ENCODE assay signal across 24 mouse cellular contexts in the genomic region with DNA sequence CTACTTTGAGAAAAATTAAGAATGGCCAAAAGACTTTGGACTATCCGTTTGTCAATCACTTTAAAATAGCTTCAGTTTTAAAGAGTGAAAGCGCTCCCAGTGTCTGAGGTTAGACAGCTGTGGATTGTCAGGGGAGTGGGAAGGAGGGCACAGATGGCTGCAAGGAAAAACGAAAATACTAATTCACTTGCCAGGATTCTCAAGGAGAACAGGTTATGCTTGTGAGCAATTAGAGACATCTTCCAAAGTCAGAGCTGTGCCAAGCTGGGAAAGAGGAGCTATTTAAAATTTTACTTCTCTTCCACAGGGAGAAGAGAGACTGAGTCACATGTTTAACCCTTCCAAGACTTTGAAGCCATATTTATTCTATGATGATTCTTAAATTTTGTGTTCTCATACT.
DNase-seq lines count a peak whose midpoint lies in the region; ATAC-seq and TF ChIP-seq lines count a peak whose summit lies in the region.
"Had no signal": no experiment of that assay in that cellular context is flagged by ENCODE, and none has a peak within 500 bp of the region (broad histone marks: within the 10 kb centered on the region; RNA-seq: fewer than 3 reads in every experiment).

No protein-coding gene starts in this region.

- no peak overlapping the region for H3K27ac ChIP-seq in forebrain, embryonic 16.5 days (ENCODE audit: low read length)
- no peak overlapping the region for H3K27ac ChIP-seq in forebrain, embryonic 11.5 days (ENCODE audit: low read depth, low read length)
- no peak overlapping the region for H3K27ac ChIP-seq in thymus, adult 2 months (ENCODE audit: control insufficient read depth, insufficient read depth, low read length)
- H3K27ac ChIP-seq: embryonic facial prominence, embryonic 15.5 days; heart, adult 2 months; heart, embryonic 15.5 days; limb, embryonic 10.5 days; midbrain, embryonic 13.5 days; neural tube, embryonic 13.5 days had no signal

- H3K4me1 ChIP-seq in forebrain, embryonic 16.5 days (replicated peaks; ENCODE audit: control insufficient read depth, insufficient read depth, low read length) = no peaks in the 10 kb centered on the region
- H3K4me1 ChIP-seq in forebrain, embryonic 11.5 days (replicated peaks; ENCODE audit: control insufficient read depth, insufficient read depth, low read length) = no peaks in the 10 kb centered on the region
- no peaks in the 10 kb centered on the region for H3K4me1 ChIP-seq in thymus, adult 2 months (replicated peaks; ENCODE audit: control insufficient read depth, insufficient read depth, low read length)
- H3K4me1 ChIP-seq: embryonic facial prominence, embryonic 15.5 days; heart, embryonic 15.5 days; limb, embryonic 10.5 days; midbrain, embryonic 13.5 days; neural tube, embryonic 13.5 days had no signal

- H3K4me2 ChIP-seq in forebrain, embryonic 16.5 days (ENCODE audit: low read length) = no peak overlapping the region
- H3K4me2 ChIP-seq in forebrain, embryonic 11.5 days (ENCODE audit: low read depth, low read length, severe bottlenecking) = no peak overlapping the region
- H3K4me2 ChIP-seq: embryonic facial prominence, embryonic 15.5 days; heart, embryonic 15.5 days; midbrain, embryonic 13.5 days; neural tube, embryonic 13.5 days had no signal

- peak; percentile 66 for ATAC-seq in forebrain, embryonic 16.5 days
- ATAC-seq in forebrain, embryonic 11.5 days (replicated peaks; ENCODE audit: low FRiP score) = no peak
- ATAC-seq: hindbrain, embryonic 16.5 days; intestine, embryonic 16.5 days; liver, postnatal 0 days; midbrain, embryonic 13.5 days had no signal

- no peak for TF ChIP-seq POLR2A in thymus, adult 2 months (IDR thresholded peaks at IDR 0.05; ENCODE audit: control insufficient read depth, extremely low read depth, insufficient read depth, low read length, poor library complexity)

- 55% methylated on average over 3 of the region's 3 CpGs for WGBS in forebrain, embryonic 16.5 days
- 87% methylated on average over 3 of the region's 3 CpGs for WGBS in forebrain, embryonic 11.5 days
- WGBS in thymus, adult 2 months = 86% methylated on average over 3 of the region's 3 CpGs

- H3K4me3 ChIP-seq in forebrain, embryonic 16.5 days (replicated peaks; ENCODE audit: low read length) = no peak overlapping the region
- H3K4me3 ChIP-seq in forebrain, embryonic 11.5 days (ENCODE audit: low read depth, low read length) = no peak overlapping the region
- no peak overlapping the region for H3K4me3 ChIP-seq in thymus, adult 2 months (ENCODE audit: control insufficient read depth, insufficient read depth, low read length)
- H3K4me3 ChIP-seq: embryonic facial prominence, embryonic 15.5 days; heart, adult 2 months; heart, embryonic 15.5 days; limb, embryonic 10.5 days; midbrain, embryonic 13.5 days; neural tube, embryonic 13.5 days had no signal

- no peaks in the 10 kb centered on the region for H3K9me3 ChIP-seq in forebrain, embryonic 16.5 days (ENCODE audit: control insufficient read depth, low read length)
- H3K9me3 ChIP-seq in forebrain, embryonic 11.5 days (ENCODE audit: control insufficient read depth, low read length) = no peaks in the 10 kb centered on the region
- H3K9me3 ChIP-seq: embryonic facial prominence, embryonic 15.5 days; G1E; heart, embryonic 15.5 days; limb, embryonic 10.5 days; midbrain, embryonic 13.5 days; neural tube, embryonic 13.5 days had no signal

- no peaks in the 10 kb centered on the region for H3K36me3 ChIP-seq in forebrain, embryonic 16.5 days (ENCODE audit: control insufficient read depth, insufficient read depth)
- no peaks in the 10 kb centered on the region for H3K36me3 ChIP-seq in forebrain, embryonic 11.5 days (ENCODE audit: control insufficient read depth, insufficient read depth, low read length)
- H3K36me3 ChIP-seq in thymus, adult 2 months (ENCODE audit: control insufficient read depth, insufficient read depth, low read length) = no peaks in the 10 kb centered on the region
- H3K36me3 ChIP-seq: embryonic facial prominence, embryonic 15.5 days; G1E; heart, embryonic 15.5 days; limb, embryonic 10.5 days; midbrain, embryonic 13.5 days; neural tube, embryonic 13.5 days had no signal

- no peaks in the 10 kb centered on the region for H3K27me3 ChIP-seq in forebrain, embryonic 16.5 days (replicated peaks; ENCODE audit: control insufficient read depth, insufficient read depth, low read length)
- no peaks in the 10 kb centered on the region for H3K27me3 ChIP-seq in forebrain, embryonic 11.5 days (ENCODE audit: control insufficient read depth, insufficient read depth, low read length)
- no peaks in the 10 kb centered on the region for H3K27me3 ChIP-seq in thymus, adult 2 months (ENCODE audit: control insufficient read depth, insufficient read depth, low read length)
- H3K27me3 ChIP-seq: embryonic facial prominence, embryonic 15.5 days; heart, embryonic 15.5 days; midbrain, embryonic 13.5 days; neural tube, embryonic 13.5 days had no signal

- no peak for DNase-seq in forebrain, embryonic 11.5 days (ENCODE audit: low spot score)
- DNase-seq in layer of hippocampus, adult 8-10 months (ENCODE audit: low spot score in 2 of 2) = peak; percentile 9 to 13
- DNase-seq in layer of hippocampus, postnatal 36 days = no peak
- DNase-seq in frontal cortex, postnatal 36 days (ENCODE audit: low spot score in 2 of 2) = peak; percentile 9 to 51
- DNase-seq in right cerebral cortex, postnatal 36 days (ENCODE audit: low spot score in 2 of 2) = peak; percentile 2 to 17
- DNase-seq in thymus, adult 2 months = no peak
- DNase-seq: adrenal gland, postnatal 25 days; cerebellum, adult 18-20 months; cerebellum, postnatal 25 days; gastrocnemius, postnatal 25 days; heart, adult 2 months; kidney, postnatal 36 days; liver, postnatal 0 days; lung, postnatal 14 days; thymus, postnatal 25 days had no signal

- TF ChIP-seq CTCF in thymus, adult 2 months (IDR thresholded peaks at IDR 0.05; ENCODE audit: borderline replicate concordance, control insufficient read depth, extremely low read depth, insufficient read depth, low read length, poor library complexity) = no peak

- no peak overlapping the region for H3K9ac ChIP-seq in forebrain, embryonic 16.5 days (replicated peaks; ENCODE audit: low read depth, low read length)
- H3K9ac ChIP-seq in forebrain, embryonic 11.5 days (ENCODE audit: low read length) = no peak overlapping the region
- H3K9ac ChIP-seq: embryonic facial prominence, embryonic 15.5 days; heart, embryonic 15.5 days; liver, postnatal 0 days; midbrain, embryonic 13.5 days; neural tube, embryonic 13.5 days had no signal

Comparison
In these comparisons a context has a peak if more than half of its experiments do, and no peak if none do; other contexts are left out.
1. DNase-seq: peak in layer of hippocampus, adult 8-10 months (2 of 2), frontal cortex, postnatal 36 days (2 of 2) and right cerebral cortex, postnatal 36 days (2 of 2); none in forebrain, embryonic 11.5 days (single experiment), layer of hippocampus, postnatal 36 days (0 of 2) and thymus, adult 2 months (single experiment).